Comparison of ENCODE assay signal across 15 mouse cellular contexts in genomic region chr15:10690973-10691372, GRCm38 (mm10). TPM values are rescaled to one million over a fixed set of nuclear protein-coding genes. Genes with fewer than 3 reads are reported as not detected.
DNase-seq lines count a peak whose midpoint lies in the region; ATAC-seq and TF ChIP-seq lines count a peak whose summit lies in the region.
"Had no signal": no experiment of that assay in that cellular context is flagged by ENCODE, and none has a peak within 500 bp of the region (broad histone marks: within the 10 kb centered on the region; RNA-seq: fewer than 3 reads in every experiment).

No protein-coding gene starts in this region.

- ATAC-seq in lung, embryonic 14.5 days (ENCODE audit: insufficient read depth) = no peak
- peak; percentile 28 for ATAC-seq in intestine, embryonic 16.5 days
- ATAC-seq: hindbrain, embryonic 16.5 days had no signal

- H3K9me3 ChIP-seq in lung, embryonic 14.5 days (ENCODE audit: low read depth, low read length) = no peaks in the 10 kb centered on the region
- H3K9me3 ChIP-seq in intestine, embryonic 16.5 days (ENCODE audit: control insufficient read depth, low read length) = no peaks in the 10 kb centered on the region
- no peaks in the 10 kb centered on the region for H3K9me3 ChIP-seq in heart, embryonic 10.5 days
- H3K9me3 ChIP-seq: forebrain, embryonic 10.5 days; heart, embryonic 12.5 days had no signal

- H3K27me3 ChIP-seq in lung, embryonic 14.5 days (ENCODE audit: insufficient read depth, low read length) = no peaks in the 10 kb centered on the region
- no peaks in the 10 kb centered on the region for H3K27me3 ChIP-seq in intestine, embryonic 16.5 days (replicated peaks; ENCODE audit: control insufficient read depth, insufficient read depth, low read length)
- peaks cover 21% of the 10 kb centered on the region; the same call in 1 of the 2 replicates for H3K27me3 ChIP-seq in heart, embryonic 10.5 days (ENCODE audit: insufficient read depth, poor library complexity, severe bottlenecking)

- no peak for TF ChIP-seq POLR2A in olfactory bulb, adult 2 months (IDR thresholded peaks at IDR 0.05; ENCODE audit: insufficient read depth, low read depth, low read length)

- H3K4me1 ChIP-seq in lung, embryonic 14.5 days (ENCODE audit: insufficient read depth) = no peaks in the 10 kb centered on the region
- peaks cover 9% of the 10 kb centered on the region for H3K4me1 ChIP-seq in intestine, embryonic 16.5 days (ENCODE audit: control insufficient read depth, insufficient read depth, low read length)
- H3K4me1 ChIP-seq in olfactory bulb, adult 2 months (ENCODE audit: control insufficient read depth, insufficient read depth, low read length) = peaks cover 18% of the 10 kb centered on the region
- H3K4me1 ChIP-seq in heart, embryonic 10.5 days = peaks cover 33% of the 10 kb centered on the region

- no peak for TF ChIP-seq CTCF in lung, embryonic 14.5 days (IDR thresholded peaks at IDR 0.05; ENCODE audit: low read depth)
- TF ChIP-seq CTCF in olfactory bulb, adult 2 months (IDR thresholded peaks at IDR 0.05; ENCODE audit: insufficient read depth, low read depth, low read length) = no peak

- WGBS in lung, embryonic 14.5 days = 71% methylated on average over 5 of the region's 5 CpGs
- WGBS in intestine, embryonic 16.5 days = 65% methylated on average over 5 of the region's 5 CpGs
- 73% methylated on average over 5 of the region's 5 CpGs for WGBS in olfactory bulb, adult 2 months
- 77% methylated on average over 5 of the region's 5 CpGs for WGBS in heart, embryonic 10.5 days

- peak overlapping the region; percentile 16; the same call in 1 of the 2 replicates for H3K4me2 ChIP-seq in lung, embryonic 14.5 days
- H3K4me2 ChIP-seq in intestine, embryonic 16.5 days (ENCODE audit: low read depth, low read length) = peak overlapping the region; percentile 54

- H3K9ac ChIP-seq in lung, embryonic 14.5 days = no peak overlapping the region
- no peak overlapping the region for H3K9ac ChIP-seq in intestine, embryonic 16.5 days (ENCODE audit: low read depth, low read length)
- H3K9ac ChIP-seq: heart, embryonic 12.5 days had no signal

- H3K4me3 ChIP-seq in lung, embryonic 14.5 days (ENCODE audit: low read depth, low read length) = no peak overlapping the region
- peak overlapping the region; percentile 15 for H3K4me3 ChIP-seq in intestine, embryonic 16.5 days (ENCODE audit: low read length)
- no peak overlapping the region for H3K4me3 ChIP-seq in olfactory bulb, adult 2 months (ENCODE audit: insufficient read depth, low read depth, low read length)
- H3K4me3 ChIP-seq in heart, embryonic 10.5 days = no peak overlapping the region
- H3K4me3 ChIP-seq: forebrain, embryonic 10.5 days; heart, embryonic 12.5 days had no signal

- H3K27ac ChIP-seq in lung, embryonic 14.5 days (ENCODE audit: low read depth) = no peak overlapping the region
- peak overlapping the region; percentile 47 for H3K27ac ChIP-seq in intestine, embryonic 16.5 days (ENCODE audit: low read length)
- peak overlapping the region; percentile 7; the same call in 1 of the 2 replicates for H3K27ac ChIP-seq in olfactory bulb, adult 2 months (ENCODE audit: insufficient read depth, low read depth, low read length)
- no peak overlapping the region for H3K27ac ChIP-seq in heart, embryonic 10.5 days
- H3K27ac ChIP-seq: forebrain, embryonic 10.5 days had no signal

- peaks cover 17% of the 10 kb centered on the region for H3K36me3 ChIP-seq in lung, embryonic 14.5 days (ENCODE audit: insufficient read depth)
- H3K36me3 ChIP-seq in intestine, embryonic 16.5 days (ENCODE audit: control insufficient read depth, insufficient read depth, low read length) = no peaks in the 10 kb centered on the region
- 0 out of 2 replicates have a peak, but pooled peaks cover 4% of the 10 kb centered on the region for H3K36me3 ChIP-seq in heart, embryonic 10.5 days
- H3K36me3 ChIP-seq: heart, embryonic 12.5 days had no signal

- no peak for DNase-seq in lung, embryonic 14.5 days
- no peak for DNase-seq in lung, postnatal 4 days
- peak; percentile 61 for DNase-seq in ZHBTc4 (ENCODE audit: low read depth, low spot score)
- DNase-seq in heart, embryonic 10.5 days (ENCODE audit: low spot score) = no peak
- DNase-seq in c-Kit-positive CD71-positive TER-119-positive erythroid progenitor cells, embryonic 14.5 days (ENCODE audit: low spot score) = no peak
- DNase-seq: adrenal gland, adult 8-10 months; cerebellum, adult 11 months; cerebellum, postnatal 25 days; spleen, adult 18-20 months; thymus, postnatal 14 days had no signal

RNA-seq across cellular contexts. Expression of gene Rai14, which starts 23.5 kb away (rescaled TPM):
- polyA plus RNA-seq in lung, embryonic 14.5 days (2014; fragmentation: Nextera tagmentation; extraction: Ambion mirVana) = 73.1 and 74.7 TPM in 2 replicates
- 11.5 and 11.7 TPM in 2 replicates for polyA plus RNA-seq in intestine, embryonic 16.5 days (2015; fragmentation: Nextera tagmentation; extraction: Ambion mirVana)
- not detected in 2 replicates for polyA plus RNA-seq in olfactory bulb, adult 2 months (2012; ENCODE audit: insufficient read depth, insufficient read length, low replicate concordance, missing spikeins)
- polyA plus RNA-seq in heart, embryonic 10.5 days (2016; fragmentation: Nextera tagmentation; extraction: Ambion mirVana) = 24.9 and 34.4 TPM in 2 replicates

Comparison
In these comparisons a context has a peak if more than half of its experiments do, and no peak if none do; other contexts are left out.
1. H3K27ac ChIP-seq: peak in intestine, embryonic 16.5 days (single experiment) and olfactory bulb, adult 2 months (single experiment); none in lung, embryonic 14.5 days (single experiment) and heart, embryonic 10.5 days (single experiment).
2. RNA of gene Rai14, which starts 23.5 kb away (polyA plus RNA-seq): 73.1 to 74.7 TPM in lung, embryonic 14.5 days, 24.9 to 34.4 TPM in heart, embryonic 10.5 days and 11.5 to 11.7 TPM in intestine, embryonic 16.5 days; not detected in olfactory bulb, adult 2 months; every median in the first group is over 10 times any median in the second.